Mouse (Mus musculus) MEL (cell line): ENCODE data around the gene Eif4e3. TPM values are rescaled to one million over a fixed set of nuclear protein-coding genes. Genes with fewer than 3 reads are reported as not detected.

Experiments
- DNase-seq: peaks from one replicate; pipeline ENCODE4 v3.0.0; 2011; ENCODE audit warnings: low read depth, low spot score
- H3K27ac ChIP-seq: 2 replicates; pipeline ENCODE4 v1.5.1; 2012; ENCODE audit warnings: low read depth, mild to moderate bottlenecking, control low read depth, low read length, moderate library complexity; ENCODE audit not compliant: control insufficient read depth
- H3K27me3 ChIP-seq, 2 experiments: fragments of 150-350 bp in 1 of 2; sonication (generic) in 1 of 2; 2 replicates each; pipeline ENCODE4 v1.6.1; 2012; ENCODE audit warnings: low read length in 2 of 2, mild to moderate bottlenecking in 2 of 2, improper control_type of control experiment in 1 of 2, moderate library complexity in 1 of 2; ENCODE audit not compliant: insufficient read depth in 2 of 2, control insufficient read depth in 1 of 2
- H3K36me3 ChIP-seq, 2 experiments: 2 replicates each; pipeline ENCODE4 v1.6.1; 2012 to 2014; ENCODE audit warnings: low read length in 2 of 2, improper control_type of control experiment in 1 of 2, inconsistent platforms in 1 of 2, mild to moderate bottlenecking in 1 of 2; ENCODE audit not compliant: insufficient read depth in 2 of 2, control insufficient read depth in 1 of 2
- H3K4me1 ChIP-seq, 2 experiments: fragments of 150-350 bp in 1 of 2; sonication (generic) in 1 of 2; 2 replicates each; pipeline ENCODE4 v1.6.1; 2012; ENCODE audit warnings: low read length in 2 of 2, improper control_type of control experiment in 1 of 2, mild to moderate bottlenecking in 1 of 2; ENCODE audit not compliant: insufficient read depth in 2 of 2, control insufficient read depth in 1 of 2
- H3K4me3 ChIP-seq, 2 experiments: fragments of 150-350 bp in 1 of 2; sonication (generic) in 1 of 2; 2 replicates each; pipeline ENCODE4 v1.5.1; 2012; ENCODE audit warnings: low read depth in 2 of 2, low read length in 2 of 2, mild to moderate bottlenecking in 2 of 2, moderate library complexity in 2 of 2, control low read depth in 1 of 2, improper control_type of control experiment in 1 of 2; ENCODE audit not compliant: control insufficient read depth in 1 of 2, insufficient read depth in 1 of 2
- H3K79me2 ChIP-seq: 2 replicates; pipeline ENCODE4 v1.6.1; 2012; ENCODE audit warnings: mild to moderate bottlenecking, low read length, moderate library complexity; ENCODE audit not compliant: control insufficient read depth, poor library complexity, insufficient read depth
- H3K9ac ChIP-seq: 2 replicates; pipeline ENCODE4 v1.6.1; 2012; ENCODE audit warnings: low read depth, mild to moderate bottlenecking, control low read depth, low read length, moderate library complexity; ENCODE audit not compliant: control insufficient read depth, poor library complexity, severe bottlenecking
- H3K9me3 ChIP-seq: fragments of 150-350 bp; sonication (generic); replicated peaks from 2 replicates; pipeline ENCODE4 v1.6.1; 2012; ENCODE audit warnings: mild to moderate bottlenecking, low read length, improper control_type of control experiment, moderate library complexity; ENCODE audit not compliant: insufficient read depth
- CHD1 ChIP-seq: IDR thresholded peaks from 2 replicates; pipeline ENCODE4 v1.6.1; 2012; ENCODE audit warnings: low read depth, mild to moderate bottlenecking, inconsistent platforms, low read length, improper control_type of control experiment
- CTCF ChIP-seq, 3 experiments: IDR thresholded peaks in 2 of 3; conservative IDR thresholded peaks in 1 of 3; 2 replicates each; pipeline ENCODE4 v1.5.1; 2011 to 2012; ENCODE audit warnings: low read length in 3 of 3, low read depth in 2 of 3, mild to moderate bottlenecking in 2 of 3, improper control_type of control experiment in 1 of 3, inconsistent platforms in 1 of 3, mixed read lengths in 1 of 3, moderate library complexity in 1 of 3; ENCODE audit not compliant: control insufficient read depth in 1 of 3, insufficient read depth in 1 of 3, poor library complexity in 1 of 3, severe bottlenecking in 1 of 3
- ELF1 ChIP-seq: IDR thresholded peaks from 2 replicates; pipeline ENCODE4 v1.6.1; 2014; ENCODE audit warnings: low read depth, mild to moderate bottlenecking, inconsistent platforms, low read length, improper control_type of control experiment, moderate library complexity
- EP300 ChIP-seq, 2 experiments: IDR thresholded peaks; 2 replicates each; pipeline ENCODE4 v1.6.1; 2011; ENCODE audit warnings: improper control_type of control experiment in 2 of 2, low read length in 2 of 2, low read depth in 1 of 2, mild to moderate bottlenecking in 1 of 2
- ETS1 ChIP-seq: IDR thresholded peaks from 2 replicates; pipeline ENCODE4 v1.6.1; 2012; ENCODE audit warnings: low read depth, mild to moderate bottlenecking, inconsistent platforms, low read length, improper control_type of control experiment, moderate library complexity
- GATA1 ChIP-seq: IDR thresholded peaks from 2 replicates; pipeline ENCODE4 v1.6.1; 2011; ENCODE audit warnings: low read depth, low read length, improper control_type of control experiment
- HCFC1 ChIP-seq: IDR thresholded peaks from 2 replicates; pipeline ENCODE4 v1.6.1; 2012; ENCODE audit warnings: low read depth, mild to moderate bottlenecking, inconsistent platforms, low read length, improper control_type of control experiment, moderate library complexity
- JUND ChIP-seq: IDR thresholded peaks from 2 replicates; pipeline ENCODE4 v1.6.1; 2011; ENCODE audit warnings: low read depth, mild to moderate bottlenecking, improper control_type of control experiment, low read length
- MAX ChIP-seq: IDR thresholded peaks from 2 replicates; pipeline ENCODE4 v1.6.1; 2011; ENCODE audit warnings: low read length, improper control_type of control experiment
- MAZ ChIP-seq: IDR thresholded peaks from 2 replicates; pipeline ENCODE4 v1.6.1; 2012; ENCODE audit warnings: low read depth, mild to moderate bottlenecking, inconsistent platforms, low read length, improper control_type of control experiment
- MEF2A ChIP-seq: IDR thresholded peaks from 2 replicates; pipeline ENCODE4 v1.6.1; 2014; ENCODE audit warnings: low read depth, mild to moderate bottlenecking, inconsistent platforms, low read length, improper control_type of control experiment; ENCODE audit not compliant: poor library complexity, insufficient replicate concordance, severe bottlenecking; ENCODE audit errors: extremely low read depth
- MXI1 ChIP-seq: IDR thresholded peaks from 2 replicates; pipeline ENCODE4 v1.6.1; 2011; ENCODE audit warnings: mild to moderate bottlenecking, low read depth, low read length, improper control_type of control experiment
- MYC ChIP-seq: IDR thresholded peaks from 2 replicates; pipeline ENCODE4 v1.6.1; 2011; ENCODE audit warnings: low read depth, mild to moderate bottlenecking, low read length, improper control_type of control experiment, moderate library complexity
- NELFE ChIP-seq: IDR thresholded peaks from 2 replicates; pipeline ENCODE4 v1.6.1; 2011; ENCODE audit warnings: low read depth, low read length, improper control_type of control experiment
- NRF1 ChIP-seq: IDR thresholded peaks from 2 replicates; pipeline ENCODE4 v1.6.1; 2014; ENCODE audit warnings: low read depth, mild to moderate bottlenecking, inconsistent platforms, low read length, improper control_type of control experiment, moderate library complexity; ENCODE audit not compliant: poor library complexity, insufficient read depth, severe bottlenecking
- RAD21 ChIP-seq: IDR thresholded peaks from 2 replicates; pipeline ENCODE4 v1.6.1; 2011; ENCODE audit warnings: mild to moderate bottlenecking, low read depth, low read length, improper control_type of control experiment
- SMC3 ChIP-seq: IDR thresholded peaks from 2 replicates; pipeline ENCODE4 v1.6.1; 2011; ENCODE audit warnings: low read depth, low read length, improper control_type of control experiment
- TBP ChIP-seq: IDR thresholded peaks from 2 replicates; pipeline ENCODE4 v1.8.0; 2011; ENCODE audit warnings: low read depth, low read length, improper control_type of control experiment
- USF1 ChIP-seq: IDR thresholded peaks from 2 replicates; pipeline ENCODE4 v1.6.1; 2014; ENCODE audit warnings: low read depth, mild to moderate bottlenecking, inconsistent platforms, low read length, improper control_type of control experiment, moderate library complexity
- USF2 ChIP-seq, 2 experiments: IDR thresholded peaks; 2 replicates each; pipeline ENCODE4 v1.6.1; 2011 to 2012; ENCODE audit warnings: improper control_type of control experiment in 2 of 2, low read length in 2 of 2, borderline replicate concordance in 1 of 2, inconsistent platforms in 1 of 2, low read depth in 1 of 2, mild to moderate bottlenecking in 1 of 2; ENCODE audit not compliant: insufficient read depth in 1 of 2
- ZC3H11A ChIP-seq: IDR thresholded peaks from 2 replicates; pipeline ENCODE4 v1.6.1; 2012; ENCODE audit warnings: low read depth, mild to moderate bottlenecking, inconsistent platforms, low read length, improper control_type of control experiment
- ZNF384 ChIP-seq: IDR thresholded peaks from 2 replicates; pipeline ENCODE4 v1.6.1; 2012; ENCODE audit warnings: low read depth, mild to moderate bottlenecking, inconsistent platforms, low read length, improper control_type of control experiment
- polyA plus RNA-seq, 2 experiments: library from polyadenylated mRNA; stranded (reverse) in 1 of 2; unstranded in 1 of 2; fragments of >175 nt in 1 of 2; fragments of >200 nt in 1 of 2; gene quantifications; 2 replicates each; pipeline versions ENCODE4 v1.2.1 to v1.2.4; 2012; ENCODE audit warnings: low replicate concordance in 2 of 2, low read depth in 1 of 2; ENCODE audit not compliant: insufficient read length in 2 of 2, insufficient read depth in 1 of 2, missing spikeins in 1 of 2
- total RNA-seq: library from RNA; depleted of rRNA; stranded (reverse); fragments of 300-350 nt; gene quantifications from 2 replicates; pipeline ENCODE4 v1.2.3, GENCODE M21; 2012

The Eif4e3 gene
- total and polyA plus RNA-seq, 3 experiments = not detected

DNA sequence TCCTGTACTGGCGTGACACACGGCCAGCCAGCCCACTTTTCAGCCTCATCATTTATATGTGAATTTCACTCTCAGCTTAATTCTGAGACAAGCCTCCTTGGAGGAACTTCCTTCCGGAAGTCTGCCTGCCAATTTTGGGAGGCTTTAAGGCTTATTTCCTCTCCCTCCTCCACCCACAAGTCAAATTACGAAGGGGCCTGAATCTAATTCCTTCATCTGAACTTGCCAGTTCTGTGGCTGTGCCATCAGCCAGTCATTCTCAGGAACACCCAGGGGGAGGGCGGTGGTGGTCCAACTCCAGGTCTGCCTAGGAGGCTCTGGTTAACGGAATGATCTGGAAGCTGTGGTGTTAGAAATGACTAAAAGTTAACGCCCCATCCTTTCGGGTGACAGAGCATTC is 65.7 kb downstream of the Eif4e3 start:
- Histone ChIP-seq H3K27me3 (peaks cover 0 to 3% of the 10 kb centered on the region in 2 experiments; a peak in 3 of 4 replicates), H3K36me3 (no peaks in the 10 kb centered on the region), H3K9ac (no peak overlapping the region), H3K79me2 (no peaks in the 10 kb centered on the region), H3K27ac (no peak overlapping the region), H3K4me1 (no peaks in the 10 kb centered on the region), H3K4me3 (no peak overlapping the region), H3K9me3 (no peaks in the 10 kb centered on the region)
- DNase-seq = no peak
- no peak for TF ChIP-seq USF2 (IDR thresholded peaks at IDR 0.05; ENCODE audit: borderline replicate concordance in 1 of 2, insufficient read depth in 1 of 2, low read depth in 1 of 2, low read length in 2 of 2)
- no peak for TF ChIP-seq MAZ
- no peak for TF ChIP-seq EP300 (IDR thresholded peaks at IDR 0.05; ENCODE audit: low read depth in 1 of 2, low read length in 2 of 2)
- no peak for TF ChIP-seq RAD21
- TF ChIP-seq NRF1 = no peak
- TF ChIP-seq MEF2A = no peak
- no peak for TF ChIP-seq ELF1

- peak; percentile 45 for DNase-seq
- no peak overlapping the region for H3K9ac ChIP-seq
- H3K27ac ChIP-seq = no peak overlapping the region
- H3K9me3 ChIP-seq = no peaks in the 10 kb centered on the region
- peaks cover 0 to 3% of the 10 kb centered on the region in 2 experiments; a peak in 2 of 4 replicates for H3K27me3 ChIP-seq
- H3K4me1 ChIP-seq = no peaks in the 10 kb centered on the region
- H3K36me3 ChIP-seq = no peaks in the 10 kb centered on the region
- no peak overlapping the region for H3K4me3 ChIP-seq
- H3K79me2 ChIP-seq = no peaks in the 10 kb centered on the region
- peak; percentile 77 for TF ChIP-seq RAD21
- TF ChIP-seq CHD1 = no peak
- no peak for TF ChIP-seq MAX
- peak; percentile 53 for TF ChIP-seq SMC3
- TF ChIP-seq TBP = no peak
- TF ChIP-seq ETS1 = no peak
- no peak for TF ChIP-seq USF1
- TF ChIP-seq ZC3H11A = peak; percentile 58
- no peak for TF ChIP-seq MXI1
- TF ChIP-seq ZNF384 = peak; percentile 77
- TF ChIP-seq MYC = no peak
- no peak for TF ChIP-seq HCFC1
- no peak for TF ChIP-seq JUND
- TF ChIP-seq EP300 (IDR thresholded peaks at IDR 0.05; ENCODE audit: low read depth in 1 of 2, low read length in 2 of 2) = no peak
- TF ChIP-seq NELFE = no peak
- no peak for TF ChIP-seq GATA1
- TF ChIP-seq CTCF (IDR thresholded peaks at IDR 0.05 in 2 of 3, conservative IDR thresholded peaks at IDR 0.05 in 1 of 3; ENCODE audit: control insufficient read depth in 1 of 3, insufficient read depth in 1 of 3, low read depth in 2 of 3, low read length in 3 of 3, poor library complexity in 1 of 3, severe bottlenecking in 1 of 3) = peak in 1 of 3 experiments; percentile 65; a peak in 2 of 6 replicates
Measured at GRCm38 (mm10) chr6:99600168-99600793, 66.3 kb downstream of the Eif4e3 start.
